Mouse (Mus musculus) splenic B cell, adult 2 months (primary cell): ENCODE data around the gene Dgkg.

Source experiments
- DNase-seq: peaks from one replicate; pipeline ENCODE4 v3.0.0-alpha.2; 2011; ENCODE audit warnings: low read depth, low spot score
- H3K27me3 ChIP-seq: 2 replicates; pipeline ENCODE4 v1.6.1; 2012; ENCODE audit warnings: mild to moderate bottlenecking, low read length, moderate library complexity, mixed read lengths; ENCODE audit not compliant: control insufficient read depth, poor library complexity, insufficient read depth, severe bottlenecking
- H3K36me3 ChIP-seq: 2 replicates; pipeline ENCODE4 v1.6.1; 2012; ENCODE audit warnings: mild to moderate bottlenecking, low read length, moderate library complexity, mixed read lengths; ENCODE audit not compliant: control insufficient read depth, poor library complexity, insufficient read depth, severe bottlenecking

Dgkg gene

DNA sequence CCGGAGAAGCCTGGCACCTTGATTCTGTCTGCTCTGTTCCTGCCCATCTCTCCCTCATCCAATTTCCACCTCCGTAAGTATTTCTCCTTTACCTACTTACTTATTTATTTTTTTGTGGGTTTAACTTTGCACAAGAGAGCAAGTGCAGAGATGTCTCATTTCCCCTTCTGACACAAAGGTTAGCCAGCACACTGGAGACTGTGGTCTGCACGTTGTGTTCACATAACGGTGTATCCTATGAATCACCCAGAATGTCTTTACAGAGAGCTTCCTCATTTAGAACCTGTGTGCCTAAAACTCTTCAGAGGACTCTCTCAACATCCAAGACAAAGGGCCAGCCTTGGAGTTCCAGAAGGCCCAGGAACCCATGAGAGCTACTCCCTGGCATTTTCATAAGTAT is 27.1 kb downstream of the Dgkg start:
- Histone ChIP-seq H3K27me3 (no peaks in the 10 kb centered on the region), H3K36me3 (no peaks in the 10 kb centered on the region)
- no peak for DNase-seq

DNA sequence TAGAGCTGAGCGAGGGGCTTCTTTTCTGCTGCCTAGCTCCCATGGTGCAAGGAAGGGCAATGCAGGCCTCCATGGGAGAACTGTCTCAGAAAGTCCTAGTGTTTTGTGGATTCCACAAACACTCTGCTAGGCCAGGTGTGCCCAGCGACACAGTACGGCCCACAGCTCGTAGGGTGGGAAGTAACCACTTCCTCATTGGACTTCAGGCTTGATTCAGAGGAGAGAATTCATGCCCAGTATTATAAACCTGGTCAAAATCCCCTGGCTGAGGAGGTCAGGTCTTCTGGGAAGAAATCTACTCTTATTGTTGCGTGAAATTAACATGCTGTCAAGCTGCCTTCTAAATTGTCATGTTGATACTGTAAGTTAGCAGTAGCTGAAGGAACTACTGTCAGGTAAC is 31.0 kb downstream of the Dgkg start:
- no peak for DNase-seq
- H3K27me3 ChIP-seq: no peaks in the 10 kb centered on the region
- no peaks in the 10 kb centered on the region for H3K36me3 ChIP-seq

DNA sequence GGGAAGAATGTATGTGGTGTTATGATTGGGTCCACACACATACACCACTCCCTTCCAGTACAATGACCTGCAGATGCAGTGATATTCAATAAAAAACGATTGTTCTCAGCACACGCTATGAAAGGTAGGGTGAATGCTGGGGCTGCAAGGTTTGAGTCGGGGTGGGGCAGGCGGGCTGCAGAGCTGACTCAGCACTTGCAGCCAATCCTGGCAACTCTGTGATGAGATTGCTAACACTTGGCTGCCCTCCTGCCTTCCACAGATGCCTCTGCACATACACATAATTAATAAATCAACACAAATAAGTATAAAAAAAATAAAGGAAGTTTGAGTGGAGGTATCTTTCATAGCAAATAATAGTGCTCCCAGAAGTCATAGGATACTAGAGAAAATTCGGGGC is 31.6 kb downstream of the Dgkg start:
- H3K27me3 ChIP-seq: no peaks in the 10 kb centered on the region
- DNase-seq: no peak
- no peaks in the 10 kb centered on the region for H3K36me3 ChIP-seq

DNA sequence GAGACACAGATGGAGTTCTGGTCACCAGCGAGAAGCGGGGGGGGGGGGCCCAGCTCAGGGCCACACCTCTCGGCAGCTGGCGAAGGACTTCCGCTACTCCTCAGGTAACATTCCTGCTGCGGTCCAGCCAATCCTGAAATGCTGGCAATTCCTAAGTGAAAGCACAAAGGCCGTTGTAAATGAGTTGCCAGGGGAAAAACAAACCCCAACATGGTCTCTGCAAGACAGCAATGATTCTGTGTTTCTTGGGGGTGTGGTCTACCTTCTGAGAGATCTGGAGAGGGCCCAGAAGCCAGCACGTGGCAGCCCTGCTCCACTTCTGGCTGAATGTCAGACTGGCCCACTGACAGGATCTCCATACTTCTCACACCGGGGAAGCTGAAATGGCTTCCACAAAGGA is 34.7 kb downstream of the Dgkg start:
- no peak for DNase-seq
- Histone ChIP-seq H3K27me3 (no peaks in the 10 kb centered on the region), H3K36me3 (no peaks in the 10 kb centered on the region)

DNA sequence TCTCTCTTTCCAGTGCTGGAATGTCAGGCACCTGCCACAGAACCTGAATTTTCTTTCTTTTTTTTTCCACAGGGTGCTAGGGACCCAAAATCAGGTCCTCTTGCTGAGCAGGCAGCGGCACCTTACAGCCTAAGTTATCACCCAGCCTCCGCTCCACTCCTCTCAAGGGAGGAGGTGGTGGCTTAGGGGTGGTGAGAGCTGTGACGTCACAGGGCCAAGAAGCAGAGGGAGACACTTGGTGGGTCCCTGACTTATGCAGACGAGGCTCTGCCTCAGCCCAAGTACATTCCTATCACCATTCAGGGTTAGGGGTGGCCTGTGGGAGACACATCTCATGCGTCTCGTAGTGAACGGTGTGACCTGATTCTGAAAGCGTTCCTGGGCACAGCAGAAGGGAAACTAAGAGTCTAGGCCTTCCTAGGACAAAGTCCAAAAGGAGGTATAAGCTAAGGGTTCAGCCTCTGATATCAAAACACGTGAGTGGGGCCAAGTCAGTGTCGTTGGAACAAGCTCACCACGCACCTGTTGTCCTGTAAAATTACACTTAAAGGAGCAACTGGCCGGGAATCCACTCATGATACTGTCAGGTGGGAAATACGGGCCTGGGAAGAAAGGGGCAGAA is 35.6 kb downstream of the Dgkg start:
- DNase-seq: no peak
- no peaks in the 10 kb centered on the region for H3K36me3 ChIP-seq
- H3K27me3 ChIP-seq: no peaks in the 10 kb centered on the region

DNA sequence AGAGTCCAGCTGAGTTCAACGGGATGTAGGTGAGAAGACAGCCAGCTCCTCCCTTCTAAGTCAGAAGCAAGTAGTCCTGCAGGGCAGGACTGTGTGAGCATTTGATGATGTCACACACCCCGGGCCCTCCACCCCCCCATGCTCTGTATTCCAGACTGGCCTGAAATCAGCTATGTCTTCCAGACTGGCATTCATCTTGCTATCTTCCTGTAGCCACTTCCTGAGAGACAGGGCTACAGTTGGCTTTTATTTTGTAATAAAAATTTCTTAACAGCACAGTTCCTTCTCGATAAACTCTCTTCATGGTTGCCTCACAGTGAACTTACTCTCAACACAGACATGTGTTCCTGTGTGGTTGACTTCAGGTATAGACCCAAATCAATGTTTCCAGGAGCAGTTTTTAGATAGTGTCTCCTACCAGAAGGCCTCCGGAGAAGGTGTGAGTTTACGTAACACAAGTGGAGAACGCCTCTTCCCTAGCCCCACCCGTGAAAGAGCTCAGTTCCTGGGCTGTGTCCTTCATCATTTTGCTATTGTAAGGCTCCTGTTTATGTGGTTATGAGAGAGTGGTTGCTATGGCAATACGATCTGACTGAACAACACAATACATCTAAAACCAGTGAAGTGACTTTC is 38.5 kb downstream of the Dgkg start:
- no peak for DNase-seq
- H3K36me3 ChIP-seq: no peaks in the 10 kb centered on the region
- no peaks in the 10 kb centered on the region for H3K27me3 ChIP-seq

DNA sequence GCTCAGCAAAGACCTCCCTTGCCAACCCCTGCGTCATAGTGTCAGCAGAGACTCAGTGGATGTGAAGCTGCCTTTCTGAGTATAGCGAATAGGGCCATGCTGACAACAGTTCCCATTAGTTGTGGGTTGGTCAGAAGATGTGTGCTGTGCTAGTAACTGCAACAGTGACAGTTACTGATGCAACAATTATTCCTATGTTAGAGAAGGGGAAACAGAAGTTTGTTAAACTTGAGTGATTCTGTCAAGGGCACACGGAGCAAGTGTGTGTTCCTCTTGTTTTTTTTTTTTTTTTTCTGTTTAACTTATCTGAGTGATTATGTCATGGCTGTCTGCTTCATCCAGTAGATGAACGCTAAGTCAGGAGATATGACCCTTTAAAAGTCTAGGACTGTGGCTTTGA is 41.2 kb downstream of the Dgkg start:
- Histone ChIP-seq H3K36me3 (no peaks in the 10 kb centered on the region), H3K27me3 (no peaks in the 10 kb centered on the region)
- no peak for DNase-seq

DNA sequence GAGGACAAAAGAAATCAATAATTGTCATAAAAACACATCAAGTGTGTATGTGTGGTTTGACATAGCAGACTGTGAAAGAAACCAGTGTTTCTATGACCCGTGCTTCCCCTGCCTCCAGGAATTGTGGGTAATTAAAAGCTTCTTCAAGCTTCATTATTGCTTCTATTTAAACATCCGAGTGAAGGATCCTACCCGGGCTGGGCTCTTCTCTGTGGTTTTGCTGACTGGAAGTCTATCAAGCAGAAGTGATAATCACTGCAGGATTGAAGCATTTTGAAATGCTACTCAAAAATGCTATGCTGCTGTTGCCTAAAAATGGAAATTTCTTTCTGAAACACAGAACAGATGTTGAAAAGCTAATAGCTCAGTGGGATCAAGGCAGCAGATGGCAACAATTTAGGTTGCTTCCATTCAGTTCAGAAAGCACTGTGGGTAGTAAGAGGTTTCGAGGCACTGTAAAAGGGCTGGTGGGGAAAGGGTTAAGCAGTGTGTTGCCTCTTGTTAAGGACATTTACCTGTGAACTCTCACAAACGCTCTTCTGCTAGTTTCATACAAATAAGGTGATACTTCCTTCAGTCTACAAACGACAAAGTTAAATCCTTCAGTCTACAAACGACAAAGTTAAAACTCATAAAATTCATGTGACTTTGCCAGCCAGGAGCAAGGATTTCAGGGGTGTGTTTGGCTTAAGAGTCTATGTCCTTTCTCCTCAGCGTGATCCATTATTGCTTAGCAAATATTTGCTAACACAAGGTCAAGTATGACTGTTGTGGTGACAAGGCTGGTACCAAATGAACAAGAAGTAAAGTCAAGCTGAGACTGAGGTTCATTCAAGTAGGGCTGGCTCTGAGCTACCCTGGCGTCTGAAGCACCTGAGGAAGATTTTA is 43.6 kb downstream of the Dgkg start:
- no peak for DNase-seq
- Histone ChIP-seq H3K27me3 (no peaks in the 10 kb centered on the region), H3K36me3 (no peaks in the 10 kb centered on the region)

DNA sequence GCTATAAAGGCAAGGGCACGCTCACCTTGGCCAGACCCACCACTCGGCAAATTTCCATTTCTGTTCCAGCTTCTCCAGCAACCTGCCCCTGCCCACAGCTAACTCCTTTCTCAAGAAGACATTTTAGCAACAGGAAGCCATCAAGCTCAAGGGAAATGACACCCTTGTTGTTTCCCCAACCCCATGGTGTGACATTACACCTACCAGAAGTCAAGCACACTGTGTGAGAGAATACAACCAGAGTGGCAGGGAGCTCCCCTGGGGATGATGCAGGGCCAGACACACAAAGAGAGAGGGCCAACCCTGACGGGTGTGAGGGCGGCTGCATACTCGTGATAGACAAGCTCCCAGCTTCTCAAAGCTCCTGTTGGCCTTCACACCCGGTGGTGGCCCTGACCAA is 49.0 kb downstream of the Dgkg start:
- no peak for DNase-seq
- Histone ChIP-seq H3K27me3 (no peaks in the 10 kb centered on the region), H3K36me3 (no peaks in the 10 kb centered on the region)

DNA sequence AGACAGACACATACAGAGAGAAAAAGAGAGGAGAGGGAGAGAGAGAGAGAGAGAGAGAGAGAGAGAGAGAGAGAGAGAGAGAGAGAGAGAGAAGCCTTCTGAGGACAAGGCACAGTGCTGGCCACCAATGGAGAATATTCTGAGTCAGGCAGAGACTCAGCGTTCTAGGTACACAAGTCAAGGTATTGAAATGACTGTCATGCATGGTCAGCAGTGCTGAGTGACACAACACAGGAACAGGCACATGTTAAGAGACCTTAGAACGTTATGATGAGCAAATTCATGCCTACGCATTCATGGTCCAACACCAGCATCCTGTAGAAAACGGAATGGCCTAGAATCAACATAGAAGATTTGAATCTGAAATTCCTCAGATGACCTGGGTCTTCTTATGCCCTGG is 50.0 kb downstream of the Dgkg start:
- H3K27me3 ChIP-seq: no peaks in the 10 kb centered on the region
- DNase-seq: no peak
- H3K36me3 ChIP-seq: no peaks in the 10 kb centered on the region

DNA sequence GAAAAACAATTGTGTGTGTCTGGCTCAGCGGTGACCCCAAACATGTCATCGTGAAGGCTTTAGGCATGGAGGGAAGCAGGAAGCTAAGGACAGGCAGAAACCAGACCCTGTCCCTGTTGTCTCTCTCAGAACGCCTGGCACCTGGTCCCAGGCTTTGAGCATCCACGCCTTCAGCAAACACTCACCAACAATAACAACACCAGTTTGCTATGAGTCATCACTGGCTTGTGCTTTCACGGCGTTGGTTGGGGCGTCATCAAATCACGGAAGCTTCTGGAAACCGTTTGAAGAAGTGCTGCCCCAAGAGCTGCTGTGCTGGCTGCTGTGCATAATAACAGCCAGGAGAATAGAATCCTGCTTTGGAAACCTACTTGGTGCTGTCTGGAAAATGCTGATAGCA is 54.6 kb downstream of the Dgkg start:
- DNase-seq: no peak
- H3K27me3 ChIP-seq: no peaks in the 10 kb centered on the region

DNA sequence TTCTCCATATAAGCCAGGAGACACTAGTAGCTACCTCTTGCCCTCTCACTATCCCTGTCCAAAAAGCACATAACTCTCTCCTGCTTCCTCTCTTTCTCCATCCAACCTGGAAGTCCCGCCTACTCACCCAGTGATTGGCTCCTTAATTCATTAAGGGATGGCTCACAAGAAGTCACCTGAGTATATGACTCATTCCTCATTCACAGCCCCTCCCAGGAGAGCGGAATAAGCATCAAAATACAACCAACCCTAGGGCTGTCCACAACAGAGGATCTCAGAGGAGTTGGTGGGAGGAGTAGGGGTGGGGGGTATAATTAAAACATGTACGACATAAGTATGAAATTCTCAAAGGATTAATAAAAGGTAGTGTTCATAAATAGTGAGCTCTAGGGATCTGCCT is 55.3 kb downstream of the Dgkg start:
- H3K27me3 ChIP-seq: no peaks in the 10 kb centered on the region
- no peak for DNase-seq
- no peaks in the 10 kb centered on the region for H3K36me3 ChIP-seq

More for the DNA sequence above, 54.6 kb downstream of the Dgkg start:
- no peaks in the 10 kb centered on the region for H3K36me3 ChIP-seq

DNA sequence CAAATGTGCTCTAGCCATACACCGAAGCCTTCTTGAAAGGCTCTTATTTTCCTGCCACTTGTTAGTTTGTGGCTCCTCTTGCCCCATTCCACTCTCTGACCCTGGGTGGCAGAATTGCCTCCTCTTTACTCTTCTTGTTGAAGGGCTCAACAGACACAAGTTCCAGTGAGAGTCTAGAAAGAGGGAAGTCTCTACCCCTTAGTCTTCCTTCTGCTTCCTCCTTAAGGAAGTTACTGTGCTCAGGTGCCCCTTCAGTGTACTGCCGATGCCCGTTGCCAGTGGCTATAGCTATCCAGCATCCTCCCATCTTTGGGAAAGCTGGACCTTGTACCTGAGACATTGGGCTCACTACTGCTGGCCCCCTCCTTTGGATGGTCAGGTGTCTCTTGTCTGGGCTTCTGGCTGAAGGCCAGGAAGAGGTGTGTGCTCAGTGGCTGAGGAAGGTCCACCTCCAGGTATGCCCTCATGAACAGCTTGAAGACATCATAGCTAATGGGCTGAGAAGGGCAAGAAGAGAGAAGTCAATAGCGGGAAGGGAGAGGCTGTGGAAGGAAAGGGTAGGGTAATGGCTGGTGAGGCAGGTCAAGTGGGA is 56.8 kb downstream of the Dgkg start:
- H3K36me3 ChIP-seq: no peaks in the 10 kb centered on the region
- DNase-seq: no peak
- no peaks in the 10 kb centered on the region for H3K27me3 ChIP-seq

DNA sequence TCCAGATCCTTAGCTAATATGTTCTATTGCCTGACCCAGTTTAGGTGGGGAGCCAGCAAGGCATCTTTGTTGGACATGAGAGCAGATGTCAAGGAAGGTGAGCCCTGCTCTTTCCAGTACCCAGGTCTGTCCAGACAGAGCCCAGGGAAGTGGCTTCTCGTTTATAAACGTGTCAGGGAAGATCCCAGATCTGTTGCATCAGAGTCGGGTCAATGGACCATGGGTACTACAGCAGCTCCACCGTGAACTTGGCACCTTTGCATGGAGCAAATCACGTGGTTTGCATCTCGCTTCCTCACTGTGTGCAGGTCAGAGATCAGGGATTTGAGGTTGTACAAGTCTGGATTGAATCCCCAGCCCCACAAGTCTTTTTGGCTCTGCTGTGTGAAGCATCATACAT is 58.3 kb downstream of the Dgkg start:
- H3K27me3 ChIP-seq: no peaks in the 10 kb centered on the region
- no peaks in the 10 kb centered on the region for H3K36me3 ChIP-seq
- no peak for DNase-seq

DNA sequence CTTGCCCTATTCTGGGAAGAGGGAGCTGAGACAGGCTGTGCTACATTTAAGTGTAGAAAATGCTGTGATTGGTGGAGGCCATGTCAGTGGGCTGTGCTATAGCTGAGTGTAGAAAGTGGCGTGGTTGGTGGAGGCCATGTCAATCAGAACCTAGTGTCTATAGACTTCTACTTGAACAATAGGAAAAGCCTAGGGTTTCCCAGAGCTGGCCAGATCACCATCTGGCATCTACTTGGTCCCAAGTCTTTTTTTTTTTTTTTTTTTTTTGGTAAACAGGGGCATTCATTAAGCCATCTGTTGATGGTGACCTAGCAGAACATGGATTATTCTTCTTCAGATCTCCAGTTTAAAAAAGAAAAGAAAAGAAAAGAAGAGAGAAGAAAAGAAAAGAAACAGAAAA is 60.6 kb downstream of the Dgkg start:
- H3K36me3 ChIP-seq: no peaks in the 10 kb centered on the region
- DNase-seq: no peak

More for the DNA sequence above, 60.6 kb downstream of the Dgkg start:
- H3K27me3 ChIP-seq: no peaks in the 10 kb centered on the region
